In the genomic region with DNA sequence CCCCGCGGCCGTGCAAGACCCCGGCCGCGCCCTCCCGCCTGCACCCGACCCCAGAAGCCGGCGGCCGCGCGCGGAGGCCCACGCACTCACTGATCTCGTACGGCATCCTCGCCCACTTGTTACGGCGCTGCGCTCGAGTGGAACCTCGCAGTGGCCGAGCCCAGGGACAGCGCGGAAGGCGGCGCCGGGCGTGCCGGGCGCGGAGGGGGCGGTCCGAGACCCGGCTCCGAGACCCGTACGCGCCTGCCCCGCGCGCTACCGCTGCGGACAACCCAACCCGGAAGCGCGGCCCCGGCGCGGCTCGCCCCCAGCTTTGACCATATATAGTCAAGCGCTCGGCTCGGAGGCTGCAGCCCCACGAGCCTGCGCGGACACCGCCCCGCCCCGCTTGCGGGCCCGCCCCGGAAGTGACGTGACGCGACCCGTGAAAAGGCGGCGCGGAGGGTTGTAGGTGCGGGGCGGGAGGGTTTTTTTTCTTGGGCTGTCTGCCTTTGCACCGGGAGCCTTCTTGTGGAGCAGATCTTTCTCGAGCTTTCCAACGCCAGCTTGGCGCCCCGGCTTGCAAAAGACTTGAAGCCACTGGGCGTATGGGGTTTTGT, we compare ENCODE assay signal across 8 mouse cellular contexts. TPM values are rescaled to one million over a fixed set of nuclear protein-coding genes. Genes with fewer than 3 reads are reported as not detected.
DNase-seq lines count a peak whose midpoint lies in the region; ATAC-seq lines count a peak whose summit lies in the region.

No protein-coding gene starts in this region.

- peak; percentile 99 to 100 for DNase-seq in adrenal gland, adult (ENCODE audit: inconsistent age in 2 of 2, low spot score in 1 of 2)
- DNase-seq in embryo, embryonic 10.5 days (ENCODE audit: low spot score): peak; percentile 98
- peak; percentile 98 for DNase-seq in gastrocnemius, postnatal 25 days
- peak; percentile 99 for DNase-seq in intestine, embryonic 14.5 days (ENCODE audit: low spot score)
- peak; percentile 97 to 98 for DNase-seq in left cerebral cortex, postnatal 14 days (ENCODE audit: low spot score in 2 of 2)
- DNase-seq in mesoderm, embryonic 11.5 days (ENCODE audit: low read depth, low spot score): peak; percentile 97
- peak; percentile 94 to 95 for DNase-seq in right cerebral cortex, postnatal 36 days (ENCODE audit: low spot score in 2 of 2)
- DNase-seq in yolk sac, embryonic 10.5 days (ENCODE audit: low spot score): peak; percentile 97

- H3K4me2 ChIP-seq in intestine, embryonic 14.5 days (ENCODE audit: low read length): peak overlapping the region; percentile 82

- ATAC-seq in intestine, embryonic 14.5 days (replicated peaks; ENCODE audit: low FRiP score, low TSS enrichment, low read depth): peak; percentile 98

- no peaks in the 10 kb centered on the region for H3K9me3 ChIP-seq in intestine, embryonic 14.5 days (ENCODE audit: control insufficient read depth, low read length)

- peaks cover 23% of the 10 kb centered on the region for H3K4me1 ChIP-seq in intestine, embryonic 14.5 days (replicated peaks; ENCODE audit: control insufficient read depth, insufficient read depth, low read length)

- peak overlapping the region; percentile 88 for H3K9ac ChIP-seq in intestine, embryonic 14.5 days (ENCODE audit: low read length)

- no peaks in the 10 kb centered on the region for H3K27me3 ChIP-seq in intestine, embryonic 14.5 days (replicated peaks; ENCODE audit: control insufficient read depth, insufficient read depth, low read length)

- H3K4me3 ChIP-seq in intestine, embryonic 14.5 days (ENCODE audit: low read depth, low read length): peak overlapping the region; percentile 80

- intact Hi-C loops in left cerebral cortex, postnatal 14 days (cut with DNase I): no loop called here

- under 1% methylated on average over 74 of the region's 79 CpGs for WGBS in intestine, embryonic 14.5 days

- peaks cover 33% of the 10 kb centered on the region for H3K36me3 ChIP-seq in intestine, embryonic 14.5 days (ENCODE audit: control insufficient read depth, insufficient read depth, low read length)

- peak overlapping the region; percentile 98 for H3K27ac ChIP-seq in intestine, embryonic 14.5 days (ENCODE audit: low read depth)

RNA-seq across cellular contexts. Expression of a gene that starts 1.5 kb away (rescaled TPM):
- total RNA-seq in gastrocnemius, postnatal 25 days (2021): 10 to 100 TPM; 62.8 to 73.4 TPM
- 246 and 275 TPM in 2 replicates for polyA plus RNA-seq in intestine, embryonic 14.5 days (2014; fragmentation: Nextera tagmentation; extraction: Ambion mirVana)
- total RNA-seq in left cerebral cortex, postnatal 14 days (2021): 100 to 1,000 TPM; 196 to 199 TPM

RNA-seq across cellular contexts. Expression of a gene that starts 58.6 kb away (rescaled TPM):
- total RNA-seq in gastrocnemius, postnatal 25 days (2021): under 1 TPM; 0.10 to 0.43 TPM
- 0.40 and 1.2 TPM in 2 replicates for polyA plus RNA-seq in intestine, embryonic 14.5 days (2014; fragmentation: Nextera tagmentation; extraction: Ambion mirVana)
- total RNA-seq in left cerebral cortex, postnatal 14 days (2021): 1 to 10 TPM in 1 of 2 experiments, under 1 TPM in 1; 0.93 to 1.3 TPM

Comparison
In these comparisons a context has a peak if more than half of its experiments do, and no peak if none do; other contexts are left out.
1. Peak in every context shown above with its lines: DNase-seq, ATAC-seq, H3K4me3 ChIP-seq and H3K27ac ChIP-seq.